Comparison of ENCODE assay signal across 11 mouse cellular contexts in the genomic region with DNA sequence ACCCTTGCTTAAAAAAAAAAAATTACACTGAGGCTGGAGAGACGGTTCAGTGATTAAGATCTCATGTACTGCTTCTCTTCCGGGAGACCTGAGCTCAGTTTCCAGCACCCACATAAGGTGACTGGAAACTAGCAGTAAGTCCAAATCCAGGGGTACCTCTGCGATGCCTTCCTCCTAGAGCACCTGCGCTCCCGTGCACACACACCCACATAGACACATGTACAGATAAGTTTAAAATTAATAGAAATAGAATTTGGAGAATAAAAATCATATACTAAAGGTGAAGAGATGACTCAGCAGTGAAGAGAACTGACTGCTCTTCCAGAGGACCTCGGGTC. TPM values are rescaled to one million over a fixed set of nuclear protein-coding genes. Genes with fewer than 3 reads are reported as not detected.
DNase-seq lines count a peak whose midpoint lies in the region; ATAC-seq and TF ChIP-seq lines count a peak whose summit lies in the region.
"Had no signal": no experiment of that assay in that cellular context is flagged by ENCODE, and none has a peak within 500 bp of the region (broad histone marks: within the 10 kb centered on the region; RNA-seq: fewer than 3 reads in every experiment).

No protein-coding gene starts in this region.

- intact Hi-C loops in gastrocnemius, adult 2 months (cut with DNase I): loop anchor here (2.0 kb wide), 1 partner anchor 47 kb away; no protein-coding TSS in a partner anchor

- H3K9ac ChIP-seq in liver, embryonic 14.5 days (replicated peaks): peak overlapping the region; percentile 82

- no peak for ATAC-seq in liver, embryonic 14.5 days (ENCODE audit: insufficient read depth)
- ATAC-seq in inflammation-experienced regulatory T-cells, adult 6 months: no peak

- no peak for DNase-seq in gastrocnemius, adult 2 months
- no peak for DNase-seq in gastrocnemius, postnatal 4 days (ENCODE audit: low spot score in 2 of 2)
- no peak for DNase-seq in testis, postnatal 14 days (ENCODE audit: low spot score)
- DNase-seq in liver, embryonic 14.5 days (ENCODE audit: low read depth in 3 of 3, low spot score in 3 of 3): no peak
- no peak for DNase-seq in thymus, postnatal 25 days
- DNase-seq in Muller cell, postnatal 12 days (ENCODE audit: inconsistent ontology term): no peak
- DNase-seq: B cell, adult 2 months; kidney, postnatal 4 days; right cerebral cortex, adult 18-20 months had no signal

- H3K4me2 ChIP-seq in liver, embryonic 14.5 days (ENCODE audit: low read depth): peak overlapping the region; percentile 95

- TF ChIP-seq POLR2A in testis, adult 2 months (IDR thresholded peaks at IDR 0.05; ENCODE audit: control insufficient read depth, low read depth, low read length): no peak

- 60% methylated on average over 6 of the region's 6 CpGs for WGBS in liver, embryonic 14.5 days (ENCODE audit: insufficient replicate concordance)

- TF ChIP-seq CTCF in gastrocnemius, adult 2 months (IDR thresholded peaks at IDR 0.05): no peak
- TF ChIP-seq CTCF in testis, adult 2 months (IDR thresholded peaks at IDR 0.05; ENCODE audit: control insufficient read depth, insufficient read depth, insufficient replicate concordance, low read depth, low read length): no peak
- TF ChIP-seq CTCF in liver, embryonic 14.5 days (IDR thresholded peaks at IDR 0.05; ENCODE audit: low read depth): no peak

- H3K27me3 ChIP-seq in testis, adult 2 months (ENCODE audit: control insufficient read depth, insufficient read depth, low read length): no peaks in the 10 kb centered on the region
- H3K27me3 ChIP-seq in liver, embryonic 14.5 days (ENCODE audit: control insufficient read depth, insufficient read depth, low read length): no peaks in the 10 kb centered on the region

- no peaks in the 10 kb centered on the region for H3K9me3 ChIP-seq in liver, embryonic 14.5 days (ENCODE audit: control insufficient read depth, low read length)

- peak overlapping the region; percentile 84 for H3K4me3 ChIP-seq in gastrocnemius, adult 2 months
- H3K4me3 ChIP-seq in testis, adult 2 months (ENCODE audit: control insufficient read depth, low read depth, low read length): peak overlapping the region; percentile 46; the same call in 1 of the 2 replicates
- peak overlapping the region; percentile 78 to 92 for H3K4me3 ChIP-seq in liver, embryonic 14.5 days (ENCODE audit: insufficient read depth in 1 of 2, low read depth in 2 of 2, low read length in 2 of 2)

- peaks cover 5% of the 10 kb centered on the region; the same call in 1 of the 2 replicates for H3K4me1 ChIP-seq in testis, adult 2 months (ENCODE audit: control insufficient read depth, insufficient read depth, low read length)
- H3K4me1 ChIP-seq in liver, embryonic 14.5 days (replicated peaks; ENCODE audit: control insufficient read depth in 2 of 2, insufficient read depth in 2 of 2, low read length in 1 of 2): peaks cover 13 to 16% of the 10 kb centered on the region in 2 experiments

- peak overlapping the region; percentile 100 for H3K27ac ChIP-seq in gastrocnemius, adult 2 months
- peak overlapping the region; percentile 94 for H3K27ac ChIP-seq in testis, adult 2 months (ENCODE audit: control insufficient read depth, insufficient read depth, low read depth, low read length)
- peak overlapping the region; percentile 83 for H3K27ac ChIP-seq in liver, embryonic 14.5 days

- no peaks in the 10 kb centered on the region for H3K36me3 ChIP-seq in testis, adult 2 months (ENCODE audit: control insufficient read depth, insufficient read depth, low read length)
- H3K36me3 ChIP-seq in liver, embryonic 14.5 days (replicated peaks; ENCODE audit: control insufficient read depth, insufficient read depth, low read depth): no peaks in the 10 kb centered on the region

- no peak for TF ChIP-seq EP300 in liver, embryonic 14.5 days (IDR thresholded peaks at IDR 0.05; ENCODE audit: low read depth)

RNA-seq across cellular contexts. Expression of gene Chd2, which starts 18.2 kb away (rescaled TPM):
- total RNA-seq in gastrocnemius, adult 2 months (2021): 10 to 100 TPM; 40.7 to 48.4 TPM
- total RNA-seq in gastrocnemius, postnatal 4 days (2021): 10 to 100 TPM; 54.1 to 72.1 TPM
- 17.7 and 20.6 TPM in 2 replicates for polyA plus RNA-seq in testis, adult 2 months (2012; rRNA removed)
- polyA plus RNA-seq in liver, embryonic 14.5 days (2012; rRNA removed): 12.0 and 13.1 TPM in 2 replicates
- polyA plus RNA-seq in liver, embryonic 14.5 days (2014; fragmentation: Nextera tagmentation; extraction: Ambion mirVana): 14.8 and 17.4 TPM in 2 replicates
- polyA plus RNA-seq in inflammation-experienced regulatory T-cells, adult 6 months (2017; shearing (Covaris generic)): 100 to 1,000 TPM; 120 to 258 (median 210) TPM
